Mouse (Mus musculus): ENCODE measurements around the gene Gm2056. TPM values are rescaled to one million over a fixed set of nuclear protein-coding genes. Genes with fewer than 3 reads are reported as not detected.
"Not testable (repeated sequence)": the region's sequence is repeated elsewhere in the genome, so short reads cannot be mapped to it uniquely, and the experiment has no call there.

Gm2056 gene
- not detected in 2 replicates for polyA plus RNA-seq (2012; rRNA removed)

DNA sequence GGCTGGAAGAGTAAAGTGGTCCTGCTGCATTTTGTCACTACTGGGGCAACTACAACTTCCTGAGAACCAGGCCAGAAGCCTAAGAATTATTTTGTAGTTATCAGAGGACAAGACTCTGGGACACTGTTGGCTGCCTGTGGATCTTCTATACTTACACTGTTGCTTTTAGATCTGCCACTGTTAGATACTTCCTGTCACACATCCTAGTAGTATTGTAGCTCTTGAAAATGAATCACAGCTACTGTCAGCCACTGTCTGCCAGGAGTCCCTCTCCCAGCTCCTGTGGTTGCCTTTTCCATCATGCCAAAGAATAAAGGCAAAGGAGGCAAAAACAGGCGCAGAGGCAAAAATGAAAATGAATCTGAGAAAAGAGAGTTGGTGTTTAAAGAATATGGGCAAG lies at the start of gene Gm2056:
Gene Gm2056, plus strand, starts transcription at position 301 of the 400 bp plus-strand sequence.
- WGBS: 96% methylated on average over 1 of the region's 1 CpGs
- H3K4me3 ChIP-seq (ENCODE audit: low read depth, low read length); H3K27me3 ChIP-seq (ENCODE audit: control insufficient read depth, insufficient read depth, low read length); H3K36me3 ChIP-seq (ENCODE audit: control insufficient read depth, insufficient read depth, low read length); H3K4me1 ChIP-seq (ENCODE audit: control insufficient read depth, insufficient read depth, insufficient read length, low read length); H3K27ac ChIP-seq (ENCODE audit: insufficient read depth, low read depth, low read length): not testable (repeated sequence)

GRCm38 (mm10) chr12:87984000-87984399 lies 42.8 kb upstream of the Gm2056 start:
- H3K27me3 ChIP-seq (ENCODE audit: control insufficient read depth, insufficient read depth, low read length); H3K36me3 ChIP-seq (ENCODE audit: control insufficient read depth, insufficient read depth, low read length); H3K4me1 ChIP-seq (ENCODE audit: control insufficient read depth, insufficient read depth, insufficient read length, low read length); H3K27ac ChIP-seq (ENCODE audit: insufficient read depth, low read depth, low read length); H3K4me3 ChIP-seq (ENCODE audit: low read depth, low read length): not testable (repeated sequence)

- not testable (repeated sequence) for H3K4me3 ChIP-seq (ENCODE audit: low read depth, low read length); H3K4me1 ChIP-seq (ENCODE audit: control insufficient read depth, insufficient read depth, insufficient read length, low read length); H3K27ac ChIP-seq (ENCODE audit: insufficient read depth, low read depth, low read length); H3K27me3 ChIP-seq (ENCODE audit: control insufficient read depth, insufficient read depth, low read length); H3K36me3 ChIP-seq (ENCODE audit: control insufficient read depth, insufficient read depth, low read length)
- 50% methylated on average over 3 of the region's 3 CpGs for WGBS
These were observed 22.7 kb upstream of the Gm2056 start for GRCm38 (mm10) chr12:88004118-88004517.

DNA sequence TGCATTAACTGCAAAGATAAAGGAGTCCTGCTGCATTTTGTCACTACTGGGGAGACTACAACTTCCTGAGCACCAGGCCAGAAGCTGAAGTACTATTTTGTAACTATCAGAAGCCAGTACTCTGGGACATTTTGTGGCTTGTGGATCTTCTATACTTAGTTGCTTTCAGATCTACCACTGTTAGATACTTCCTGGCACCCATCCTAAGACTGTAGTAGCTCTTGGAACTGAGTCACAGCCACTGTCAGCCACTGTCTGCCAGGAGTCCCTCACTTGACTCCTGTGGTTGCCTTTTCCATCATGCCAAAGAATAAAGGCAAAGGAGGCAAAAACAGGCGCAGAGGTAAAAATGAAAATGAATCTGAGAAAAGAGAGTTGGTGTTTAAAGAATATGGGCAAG lies 15.3 kb upstream of the Gm2056 start, which contains the start of gene Gm2075:
Gene Gm2075, plus strand, starts transcription at position 301 of the 400 bp plus-strand sequence.
- H3K27me3 ChIP-seq (ENCODE audit: control insufficient read depth, insufficient read depth, low read length); H3K4me1 ChIP-seq (ENCODE audit: control insufficient read depth, insufficient read depth, insufficient read length, low read length); H3K36me3 ChIP-seq (ENCODE audit: control insufficient read depth, insufficient read depth, low read length); H3K27ac ChIP-seq (ENCODE audit: insufficient read depth, low read depth, low read length); H3K4me3 ChIP-seq (ENCODE audit: low read depth, low read length): not testable (repeated sequence)
- 75% methylated on average over 1 of the region's 1 CpGs for WGBS

DNA sequence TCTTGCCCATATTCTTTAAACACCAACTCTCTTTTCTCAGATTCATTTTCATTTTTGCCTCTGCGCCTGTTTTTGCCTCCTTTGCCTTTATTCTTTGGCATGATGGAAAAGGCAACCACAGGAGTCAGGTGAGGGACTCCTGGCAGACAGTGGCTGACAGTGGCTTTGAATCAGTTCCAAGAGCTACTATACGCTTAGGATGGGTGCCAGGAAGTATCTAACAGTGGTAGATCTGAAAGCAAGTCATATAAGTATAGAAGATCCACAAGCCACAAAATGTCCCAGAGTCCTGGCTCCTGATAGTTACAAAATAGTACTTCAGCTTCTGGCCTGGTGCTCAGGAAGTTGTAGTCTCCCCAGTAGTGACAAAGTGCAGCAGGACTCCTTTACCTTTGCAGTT lies 8.1 kb upstream of the Gm2056 start, which contains the start of gene Gm6803:
Gene Gm6803, minus strand, starts transcription at position 101 of the 400 bp plus-strand sequence.
- H3K27me3 ChIP-seq (ENCODE audit: control insufficient read depth, insufficient read depth, low read length); H3K4me3 ChIP-seq (ENCODE audit: low read depth, low read length); H3K27ac ChIP-seq (ENCODE audit: insufficient read depth, low read depth, low read length); H3K4me1 ChIP-seq (ENCODE audit: control insufficient read depth, insufficient read depth, insufficient read length, low read length); H3K36me3 ChIP-seq (ENCODE audit: control insufficient read depth, insufficient read depth, low read length): not testable (repeated sequence)
- WGBS: 67% methylated on average over 2 of the region's 2 CpGs

DNA sequence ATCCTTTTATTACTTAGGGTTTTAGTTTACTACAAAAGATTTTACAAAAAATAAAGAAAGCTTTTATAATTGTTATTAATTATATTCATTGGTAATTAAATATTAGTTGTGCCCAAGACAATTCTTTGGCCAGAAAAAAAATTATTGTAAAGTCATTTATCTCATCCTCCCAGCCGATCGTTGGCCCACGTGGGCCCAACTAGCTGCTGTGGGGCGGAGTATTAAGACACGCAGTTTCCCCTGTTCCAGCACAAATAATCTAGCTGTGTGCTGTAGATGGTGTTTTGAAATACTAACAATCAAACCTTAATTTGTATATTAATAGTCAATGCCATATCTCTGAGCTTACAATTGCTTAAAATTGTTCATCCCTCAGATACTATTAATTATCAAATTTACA lies 5.4 kb downstream of the Gm2056 start:
- H3K4me1 ChIP-seq (ENCODE audit: control insufficient read depth, insufficient read depth, insufficient read length, low read length); H3K4me3 ChIP-seq (ENCODE audit: low read depth, low read length); H3K27me3 ChIP-seq (ENCODE audit: control insufficient read depth, insufficient read depth, low read length); H3K27ac ChIP-seq (ENCODE audit: insufficient read depth, low read depth, low read length); H3K36me3 ChIP-seq (ENCODE audit: control insufficient read depth, insufficient read depth, low read length): not testable (repeated sequence)
- WGBS: 91% methylated on average over 5 of the region's 5 CpGs

GRCm38 (mm10) chr12:88039062-88039461 lies 12.3 kb downstream of the Gm2056 start:
- H3K4me1 ChIP-seq (ENCODE audit: control insufficient read depth, insufficient read depth, insufficient read length, low read length); H3K27ac ChIP-seq (ENCODE audit: insufficient read depth, low read depth, low read length); H3K4me3 ChIP-seq (ENCODE audit: low read depth, low read length); H3K36me3 ChIP-seq (ENCODE audit: control insufficient read depth, insufficient read depth, low read length); H3K27me3 ChIP-seq (ENCODE audit: control insufficient read depth, insufficient read depth, low read length): not testable (repeated sequence)

- not testable (repeated sequence) for H3K4me3 ChIP-seq (ENCODE audit: low read depth, low read length); H3K4me1 ChIP-seq (ENCODE audit: control insufficient read depth, insufficient read depth, insufficient read length, low read length); H3K27me3 ChIP-seq (ENCODE audit: control insufficient read depth, insufficient read depth, low read length); H3K27ac ChIP-seq (ENCODE audit: insufficient read depth, low read depth, low read length); H3K36me3 ChIP-seq (ENCODE audit: control insufficient read depth, insufficient read depth, low read length)
- 90% methylated on average over 1 of the region's 1 CpGs for WGBS
These were observed 12.9 kb downstream of the Gm2056 start for GRCm38 (mm10) chr12:88039703-88040102.

DNA sequence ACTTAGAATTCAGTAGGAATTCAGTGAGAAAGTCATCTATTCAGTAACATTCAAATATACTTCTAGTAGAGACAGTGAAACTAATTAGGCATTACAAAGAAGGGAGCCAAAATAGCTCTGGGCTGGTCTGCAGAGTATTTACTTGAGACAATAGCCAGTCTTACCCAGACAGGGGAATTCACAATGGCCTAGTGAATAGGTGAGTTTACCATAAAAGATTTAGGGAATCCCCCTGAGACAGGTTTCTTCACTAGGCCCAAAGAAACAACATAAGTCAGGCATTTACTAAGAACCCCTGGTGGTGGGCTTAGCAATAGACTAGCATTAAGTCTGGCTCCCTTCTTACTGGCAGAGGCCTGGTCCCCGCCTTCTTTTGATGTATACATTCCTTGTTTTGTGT lies 18.4 kb downstream of the Gm2056 start:
- WGBS: 55% methylated on average over 1 of the region's 1 CpGs
- not testable (repeated sequence) for H3K27me3 ChIP-seq (ENCODE audit: control insufficient read depth, insufficient read depth, low read length); H3K4me3 ChIP-seq (ENCODE audit: low read depth, low read length); H3K4me1 ChIP-seq (ENCODE audit: control insufficient read depth, insufficient read depth, insufficient read length, low read length); H3K27ac ChIP-seq (ENCODE audit: insufficient read depth, low read depth, low read length); H3K36me3 ChIP-seq (ENCODE audit: control insufficient read depth, insufficient read depth, low read length)

Other genes with a start within 250 kb of the Gm2056 start
- not detected in 2 replicates for gene Gm21936, start 231.5 kb upstream of the Gm2056 start, polyA plus RNA-seq (2012; rRNA removed)
- not detected in 2 replicates for gene BB287469, start 210.4 kb upstream of the Gm2056 start, polyA plus RNA-seq (2012; rRNA removed)
- not detected in 2 replicates for gene Gm2001, start 184.7 kb upstream of the Gm2056 start, polyA plus RNA-seq (2012; rRNA removed)
- not detected in 2 replicates for gene Gm2016, start 152.9 kb upstream of the Gm2056 start, polyA plus RNA-seq (2012; rRNA removed)
- gene Gm2022, start 131.6 kb upstream of the Gm2056 start, polyA plus RNA-seq (2012; rRNA removed): not detected in 2 replicates
- gene Gm2035, start 107.1 kb upstream of the Gm2056 start, polyA plus RNA-seq (2012; rRNA removed): not detected in 2 replicates
- gene Gm2042, start 72.9 kb upstream of the Gm2056 start, polyA plus RNA-seq (2012; rRNA removed): not detected in 2 replicates
- not detected in 2 replicates for gene Gm2075, start 15.2 kb upstream of the Gm2056 start, polyA plus RNA-seq (2012; rRNA removed)
- gene Gm6803, start 8.2 kb upstream of the Gm2056 start, polyA plus RNA-seq (2012; rRNA removed): not detected in 2 replicates
- gene Gm16368, start 56.7 kb downstream of the Gm2056 start, polyA plus RNA-seq (2012; rRNA removed): not detected in 2 replicates
- not detected in 2 replicates for gene Gm10436, start 155.1 kb downstream of the Gm2056 start, polyA plus RNA-seq (2012; rRNA removed)
- not detected in 2 replicates for gene Gm8332, start 223.1 kb downstream of the Gm2056 start, polyA plus RNA-seq (2012; rRNA removed)
- not detected in 2 replicates for gene Gm5662, start 247.5 kb downstream of the Gm2056 start, polyA plus RNA-seq (2012; rRNA removed)